Mouse (Mus musculus) liver, embryonic 16.5 days (tissue): Measurements from ENCODE around the gene Rdh16f2. TPM values are rescaled to one million over a fixed set of nuclear protein-coding genes. Genes with fewer than 3 reads are reported as not detected.
"Not testable (repeated sequence)": the region's sequence is repeated elsewhere in the genome, so short reads cannot be mapped to it uniquely, and the experiment has no call there.

ENCODE experiments used
- ATAC-seq: fragments of 200-750 bp; cut with Nextera tagmentation; 2 replicates; pipeline ENCODE4 v1.8.0; 2017; ENCODE audit warnings: low read depth, mild to moderate bottlenecking, moderate number of reproducible peaks, moderate library complexity
- H3K27ac ChIP-seq: fragments of 300-500 bp; sonication (generic); 2 replicates; pipeline ENCODE4 v1.5.1; 2014; ENCODE audit warnings: mild to moderate bottlenecking, low read length
- H3K27me3 ChIP-seq: fragments of 300-500 bp; sonication (generic); 2 replicates; pipeline ENCODE4 v1.6.1; 2014; ENCODE audit warnings: low read depth, low read length, mixed read lengths; ENCODE audit not compliant: control insufficient read depth, insufficient read depth
- H3K36me3 ChIP-seq: fragments of 300-500 bp; sonication (generic); 2 replicates; pipeline ENCODE4 v1.6.1; 2014; ENCODE audit warnings: mild to moderate bottlenecking; ENCODE audit not compliant: control insufficient read depth, insufficient read depth
- H3K4me1 ChIP-seq: fragments of 300-500 bp; sonication (generic); 2 replicates; pipeline ENCODE4 v1.6.1; 2014; ENCODE audit warnings: low read depth, low read length, mixed read lengths; ENCODE audit not compliant: control insufficient read depth
- H3K4me2 ChIP-seq: fragments of 300-500 bp; sonication (generic); 2 replicates; pipeline ENCODE4 v1.6.1; 2014; ENCODE audit warnings: low read depth, low read length, mixed read lengths
- H3K4me3 ChIP-seq: fragments of 300-500 bp; sonication (generic); 2 replicates; pipeline ENCODE4 v1.5.1; 2014; ENCODE audit warnings: low read depth, mild to moderate bottlenecking, low read length
- H3K9ac ChIP-seq: fragments of 300-500 bp; sonication (generic); 2 replicates; pipeline ENCODE4 v1.6.1; 2014; ENCODE audit warnings: low read depth, low read length
- H3K9me3 ChIP-seq: fragments of 300-500 bp; sonication (generic); replicated peaks from 2 replicates; pipeline ENCODE4 v1.6.1; 2016; ENCODE audit warnings: low read length; ENCODE audit not compliant: control insufficient read depth
- WGBS: fragments of 180-500 bp; shearing (Covaris S2); extraction: QIAGEN DNeasy Blood & Tissue Kit; methylation state at CpG from one replicate; pipeline ENCODE4 v1.1.7; 2014; ENCODE audit not compliant: insufficient replicate concordance; 5-methylcytosine and 5-hydroxymethylcytosine counted together
- polyA plus RNA-seq: library from polyadenylated mRNA; unstranded; fragments of >200 nt; fragmentation: Nextera tagmentation; extraction: Ambion mirVana; gene quantifications from 2 replicates; pipeline ENCODE4 v1.2.1, GENCODE M21; 2015

The Rdh16f2 gene
- polyA plus RNA-seq, 1 experiment from 2014 or later: 0.45 TPM

DNA sequence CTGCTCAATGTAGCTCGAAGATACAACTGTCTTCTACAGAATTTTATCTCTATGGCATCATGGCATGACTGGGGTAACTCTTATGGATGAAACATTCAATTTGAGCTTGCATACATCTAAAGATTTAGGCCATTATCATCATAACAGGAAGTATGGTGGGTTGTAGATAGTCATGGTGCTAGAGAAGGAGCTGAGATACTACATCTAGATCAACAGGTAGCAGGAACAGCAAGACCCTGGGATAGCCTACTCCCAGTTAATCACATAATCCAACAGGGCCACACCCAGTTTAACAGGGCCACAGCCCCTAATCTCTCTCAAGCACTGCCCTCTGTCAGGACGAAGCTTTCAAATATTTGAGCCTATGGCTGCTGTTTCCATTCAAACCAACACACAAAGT, 25.5 kb upstream of the Rdh16f2 start:
- WGBS: 27% methylated on average over 2 of the region's 2 CpGs
- H3K36me3 ChIP-seq: no peaks in the 10 kb centered on the region

DNA sequence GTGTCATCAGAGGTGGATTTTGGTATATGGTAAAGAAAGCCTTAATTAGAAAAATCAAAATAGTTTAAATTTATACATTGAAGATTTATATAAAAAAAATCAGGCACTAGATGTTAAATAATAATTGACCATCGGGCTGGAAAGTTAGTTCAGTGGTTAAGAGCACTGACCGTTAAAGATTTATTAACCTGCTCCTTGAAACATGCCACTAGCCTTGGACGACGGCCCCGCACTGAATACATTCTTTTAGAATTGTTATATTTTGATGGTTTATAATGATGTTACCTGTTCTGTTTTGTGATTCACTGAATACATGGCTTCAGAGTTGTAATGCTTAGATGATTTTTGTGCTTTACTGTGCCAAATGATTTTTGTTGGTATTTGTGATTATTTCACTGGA, 20.3 kb upstream of the Rdh16f2 start:
- not testable (repeated sequence) for H3K9me3 ChIP-seq, H3K27ac ChIP-seq, ATAC-seq, H3K4me2 ChIP-seq, H3K36me3 ChIP-seq, H3K27me3 ChIP-seq, H3K4me3 ChIP-seq, H3K4me1 ChIP-seq, H3K9ac ChIP-seq
- 76% methylated on average over 5 of the region's 5 CpGs for WGBS

More for the DNA sequence above, 25.5 kb upstream of the Rdh16f2 start:
- Histone ChIP-seq H3K27ac (no peak overlapping the region), H3K27me3 (no peaks in the 10 kb centered on the region), H3K9me3 (no peaks in the 10 kb centered on the region), H3K4me1 (no peaks in the 10 kb centered on the region), H3K9ac (no peak overlapping the region), H3K4me2 (no peak overlapping the region), H3K4me3 (no peak overlapping the region)
- ATAC-seq: no peak

DNA sequence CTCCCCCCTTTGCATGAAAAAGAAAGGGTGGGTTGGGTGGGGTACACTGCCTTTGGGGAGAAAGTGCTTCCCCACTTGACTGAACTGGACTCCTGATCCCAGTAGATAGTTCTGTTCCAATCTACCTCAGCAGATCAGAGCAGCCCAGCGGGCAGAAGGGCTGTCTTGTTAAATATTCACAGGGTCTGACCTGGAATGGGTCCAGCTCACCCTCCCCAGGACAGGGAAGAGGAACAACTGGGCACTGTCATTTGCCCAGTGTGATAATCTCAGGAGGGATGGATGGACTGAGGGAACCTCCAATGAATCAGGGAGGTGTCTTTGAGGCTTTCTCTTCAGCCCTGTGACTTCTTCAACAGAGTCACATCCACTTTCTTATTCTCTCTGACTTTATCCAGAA, 18.2 kb upstream of the Rdh16f2 start:
- Histone ChIP-seq H3K9ac (no peak overlapping the region), H3K4me2 (no peak overlapping the region), H3K36me3 (no peaks in the 10 kb centered on the region), H3K27me3 (no peaks in the 10 kb centered on the region), H3K9me3 (no peaks in the 10 kb centered on the region), H3K27ac (no peak overlapping the region), H3K4me1 (no peaks in the 10 kb centered on the region; the same call in 1 of the 2 replicates), H3K4me3 (no peak overlapping the region)
- WGBS: 48% methylated on average over 1 of the region's 1 CpGs
- peak; percentile 75 for ATAC-seq

DNA sequence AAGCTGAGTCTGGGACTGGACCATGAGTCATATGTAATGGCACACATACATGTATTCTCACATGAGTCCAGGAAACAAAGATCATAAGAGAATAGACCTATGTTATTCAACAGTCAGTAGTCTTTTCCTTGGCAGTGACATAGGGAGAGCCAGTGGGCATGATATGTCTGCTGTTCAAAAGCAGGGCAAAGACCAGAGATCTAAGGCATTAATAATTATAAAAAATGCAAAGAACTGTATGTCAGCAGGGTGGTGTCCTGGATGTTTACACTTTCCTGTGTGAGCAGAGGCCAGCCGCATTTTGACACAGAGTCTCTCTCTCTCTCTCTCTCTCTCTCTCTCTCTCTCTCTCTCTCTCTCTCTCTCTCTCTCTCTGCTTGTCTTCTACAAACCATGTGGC, 16.6 kb upstream of the Rdh16f2 start, which contains the start of gene Rdh19:
Rdh19 (plus strand) TSS at position 301 of the 400 bp plus-strand sequence.
- no peak for ATAC-seq
- WGBS: 55% methylated on average over 1 of the region's 1 CpGs
- no peaks in the 10 kb centered on the region for H3K27me3 ChIP-seq
- no peaks in the 10 kb centered on the region; the same call in 1 of the 2 replicates for H3K4me1 ChIP-seq
- no peaks in the 10 kb centered on the region for H3K36me3 ChIP-seq
- no peaks in the 10 kb centered on the region for H3K9me3 ChIP-seq
- no peak within 1 kb of the TSS for H3K9ac ChIP-seq
- H3K27ac ChIP-seq: no peak within 1 kb of the TSS
- no peak within 1 kb of the TSS for H3K4me3 ChIP-seq
- no peak within 1 kb of the TSS for H3K4me2 ChIP-seq

DNA sequence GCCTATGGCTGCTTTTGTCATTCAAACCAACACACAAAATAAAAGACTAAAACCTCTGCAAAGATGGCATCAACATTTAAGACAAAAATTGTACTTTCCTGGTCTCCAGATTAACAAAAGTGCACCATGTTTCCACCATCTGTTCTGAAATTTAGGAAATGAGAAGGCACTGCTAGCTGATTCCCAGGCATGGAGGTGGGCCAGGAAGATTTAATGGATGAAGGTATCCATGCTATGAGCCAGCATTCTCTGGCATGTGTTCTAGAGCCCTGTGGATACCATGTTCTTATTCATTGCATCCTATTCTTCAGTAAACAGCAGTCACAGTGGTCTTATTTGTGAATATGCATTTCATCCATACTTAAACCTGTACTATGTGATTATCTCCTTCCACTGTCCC, 9.9 kb upstream of the Rdh16f2 start:
- H3K36me3 ChIP-seq: no peaks in the 10 kb centered on the region
- no peak overlapping the region for H3K4me2 ChIP-seq
- no peak overlapping the region for H3K9ac ChIP-seq
- no peaks in the 10 kb centered on the region for H3K27me3 ChIP-seq
- H3K27ac ChIP-seq: no peak overlapping the region
- H3K4me3 ChIP-seq: no peak overlapping the region
- no peaks in the 10 kb centered on the region for H3K9me3 ChIP-seq
- H3K4me1 ChIP-seq: no peaks in the 10 kb centered on the region
- ATAC-seq: no peak

DNA sequence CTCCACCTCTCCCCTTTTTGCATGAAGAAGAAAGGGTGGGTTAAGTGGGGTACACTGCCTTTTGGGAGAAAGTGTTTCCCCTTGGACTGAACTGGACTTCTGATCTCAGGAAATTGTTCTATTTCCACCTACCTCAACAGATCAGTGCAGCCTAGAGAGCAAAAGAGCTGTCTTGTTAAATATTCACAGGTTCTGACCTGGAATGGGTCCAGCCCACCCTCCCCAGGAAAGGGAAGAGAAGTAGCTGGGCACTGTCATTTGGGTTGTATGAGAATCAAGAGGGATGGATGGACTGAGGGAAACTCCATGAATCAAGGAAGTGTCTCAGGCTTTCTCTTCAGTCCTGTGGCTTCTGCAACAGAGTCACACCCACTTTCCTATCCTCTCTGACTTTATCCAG, 1.3 kb upstream of the Rdh16f2 start:
- Histone ChIP-seq H3K9me3 (no peaks in the 10 kb centered on the region), H3K4me1 (no peaks in the 10 kb centered on the region), H3K27ac (no peak overlapping the region), H3K4me3 (no peak overlapping the region), H3K36me3 (no peaks in the 10 kb centered on the region), H3K27me3 (no peaks in the 10 kb centered on the region), H3K4me2 (no peak overlapping the region), H3K9ac (no peak overlapping the region)
- no peak; the same call in 1 of the 2 replicates for ATAC-seq

DNA sequence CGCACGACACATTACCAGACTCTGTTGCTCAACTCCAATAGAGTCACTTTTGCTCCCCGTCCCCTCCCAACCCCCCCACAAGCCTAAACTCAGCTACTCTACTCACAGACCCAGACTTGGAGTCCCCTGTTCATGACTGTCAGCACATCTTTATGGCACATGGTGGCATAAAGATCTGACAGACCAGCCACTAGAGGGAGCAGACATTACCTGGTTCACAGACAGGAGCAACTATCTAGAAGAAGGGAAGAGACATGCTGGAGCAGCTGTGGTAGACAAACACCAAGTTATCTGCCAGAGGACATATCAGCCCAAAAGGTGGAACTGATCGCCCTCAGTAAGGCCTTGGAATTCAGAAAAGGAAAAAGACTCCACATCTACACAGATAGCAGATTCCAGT, 6.2 kb downstream of the Rdh16f2 start:
- WGBS: 47% methylated on average over 4 of the region's 4 CpGs
- ATAC-seq: no peak
- Histone ChIP-seq H3K4me1 (no peaks in the 10 kb centered on the region), H3K9ac (no peak overlapping the region), H3K27me3 (no peaks in the 10 kb centered on the region), H3K4me3 (no peak overlapping the region), H3K27ac (no peak overlapping the region), H3K9me3 (no peaks in the 10 kb centered on the region), H3K36me3 (no peaks in the 10 kb centered on the region), H3K4me2 (no peak overlapping the region)

DNA sequence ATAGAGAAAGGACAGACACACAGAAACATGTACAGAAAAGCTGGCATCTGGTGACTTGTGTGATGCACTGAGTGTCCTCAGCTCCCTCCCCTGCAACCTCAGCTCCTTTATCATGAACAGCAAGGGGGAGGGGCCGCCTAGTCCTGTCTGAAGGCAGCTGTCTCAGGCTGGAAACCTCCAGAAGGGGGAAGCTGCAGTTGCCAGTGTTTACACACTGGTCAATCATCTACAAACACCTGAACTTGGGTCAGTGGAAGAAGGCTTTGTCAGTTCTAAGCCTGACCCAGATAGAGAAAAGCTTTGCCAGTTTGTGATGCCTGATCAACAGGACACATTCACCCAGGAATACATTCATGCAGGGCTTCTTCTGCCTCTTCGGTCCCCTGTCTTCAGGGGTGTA, 11.4 kb downstream of the Rdh16f2 start:
- H3K9me3 ChIP-seq: no peaks in the 10 kb centered on the region
- peak overlapping the region; percentile 69 for H3K27ac ChIP-seq
- peak; percentile 83 for ATAC-seq
- no peak overlapping the region for H3K4me3 ChIP-seq
- 22% methylated on average over 2 of the region's 2 CpGs for WGBS
- no peaks in the 10 kb centered on the region for H3K27me3 ChIP-seq
- H3K4me1 ChIP-seq: peaks cover 12% of the 10 kb centered on the region
- H3K9ac ChIP-seq: no peak overlapping the region
- no peak overlapping the region for H3K4me2 ChIP-seq
- H3K36me3 ChIP-seq: no peaks in the 10 kb centered on the region

DNA sequence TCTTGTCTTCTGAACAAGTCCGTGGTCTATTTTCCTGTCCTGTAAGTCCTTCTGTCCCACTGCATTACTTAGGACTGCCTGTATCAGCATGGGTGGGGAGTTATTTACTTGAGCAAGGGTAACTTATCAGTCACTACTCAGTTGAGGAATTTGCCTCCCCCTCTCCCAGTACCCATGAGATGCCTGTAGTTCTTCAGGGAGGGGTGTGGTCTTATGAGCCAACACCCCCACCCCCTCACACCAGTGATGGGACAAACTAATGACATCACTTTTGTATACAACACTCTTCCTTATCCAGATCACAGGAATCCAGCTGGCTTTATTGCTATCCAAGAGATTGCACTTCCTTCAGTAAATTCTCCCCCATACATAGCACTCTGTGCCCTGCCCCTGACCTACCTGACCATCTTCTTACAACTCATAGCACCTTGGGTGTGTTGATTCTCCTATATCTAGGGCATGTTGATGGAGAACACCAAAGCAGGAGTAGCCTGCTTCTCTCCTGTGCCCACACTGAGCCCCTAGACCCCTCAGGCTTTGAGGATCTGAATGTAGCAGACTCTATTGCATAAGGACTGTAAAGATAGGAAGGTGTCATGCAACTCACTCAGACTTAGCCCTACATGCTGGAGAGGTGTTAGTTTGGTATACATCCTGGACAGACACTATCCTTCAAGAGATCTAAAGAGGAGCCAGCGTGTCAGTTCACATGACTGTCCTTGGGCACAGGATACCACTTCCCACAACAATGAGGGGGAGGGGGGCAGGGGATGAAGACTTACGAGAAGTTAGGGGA, 12.2 kb downstream of the Rdh16f2 start:
- ATAC-seq: peak; percentile 19; the same call in 1 of the 2 replicates
- Histone ChIP-seq H3K9me3 (no peaks in the 10 kb centered on the region), H3K4me2 (no peak overlapping the region), H3K27ac (peak overlapping the region; percentile 69), H3K27me3 (no peaks in the 10 kb centered on the region), H3K4me1 (peaks cover 12% of the 10 kb centered on the region), H3K9ac (no peak overlapping the region), H3K4me3 (no peak overlapping the region), H3K36me3 (no peaks in the 10 kb centered on the region)
- WGBS: 32% methylated on average over 3 of the region's 3 CpGs
